Mouse (Mus musculus) layer of hippocampus, postnatal 25 days (tissue): ENCODE data around the gene Fchsd2. TPM values are rescaled to one million over a fixed set of nuclear protein-coding genes. Genes with fewer than 3 reads are reported as not detected.

ENCODE experiments used
- DNase-seq, 2 experiments: peaks; one replicate each; pipeline ENCODE4 v3.0.0; 2022; ENCODE audit warnings: mixed read lengths in 2 of 2, low spot score in 1 of 2; ENCODE audit errors: extremely low spot score in 1 of 2
- total RNA-seq, 2 experiments: library from RNA; stranded (reverse); gene quantifications; 2 replicates each; pipeline ENCODE4 v1.2.3; 2021

The Fchsd2 gene
- total RNA-seq, 2 experiments from 2014 or later: 33.0 to 41.8 TPM

GRCm38 (mm10) chr7:101170482-101170881, 77.8 kb downstream of the Fchsd2 start:
- no peak for DNase-seq

DNA sequence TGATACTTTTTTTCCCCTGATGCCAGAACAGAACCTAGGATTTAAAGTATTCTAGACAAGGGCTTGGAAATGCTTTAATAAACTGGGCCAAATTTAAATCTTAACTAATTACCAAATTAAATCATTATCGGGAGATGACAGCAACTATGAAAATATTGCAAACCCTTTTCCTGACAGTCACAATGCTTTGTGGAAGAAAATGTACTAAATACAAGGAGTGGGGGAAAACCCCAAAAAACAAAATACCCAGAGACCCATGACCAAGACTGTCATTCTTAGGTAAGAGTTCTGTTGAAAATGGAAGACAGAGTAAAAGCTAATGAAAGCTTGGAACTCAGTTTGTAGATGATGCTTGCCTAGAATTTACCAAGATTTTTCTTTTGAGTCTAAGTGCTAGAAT, 78.3 kb downstream of the Fchsd2 start:
- no peak for DNase-seq

DNA sequence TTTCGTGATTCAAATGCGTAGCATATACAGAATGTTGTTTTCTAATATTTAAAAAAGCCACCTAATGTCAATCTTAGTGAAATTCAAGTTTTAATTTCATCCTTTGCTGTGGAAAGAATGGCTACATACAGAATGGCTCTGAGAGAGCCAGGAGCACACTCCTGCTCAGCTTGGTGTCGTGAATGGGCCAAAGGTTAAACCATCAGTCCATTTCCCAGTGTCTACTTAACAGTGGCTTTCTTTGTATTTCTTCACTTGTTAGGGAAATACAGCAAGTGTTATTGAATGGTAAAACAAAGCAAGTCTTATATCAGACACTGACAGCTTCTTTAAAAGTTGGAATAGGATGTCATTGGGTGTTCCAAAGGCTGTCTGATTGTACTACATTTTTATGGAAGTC, 80.7 kb downstream of the Fchsd2 start:
- no peak for DNase-seq

- no peak for DNase-seq
Measured at GRCm38 (mm10) chr7:101178751-101179150, 86.1 kb downstream of the Fchsd2 start.

GRCm38 (mm10) chr7:101191326-101191969, 98.8 kb downstream of the Fchsd2 start:
- DNase-seq: no peak

DNA sequence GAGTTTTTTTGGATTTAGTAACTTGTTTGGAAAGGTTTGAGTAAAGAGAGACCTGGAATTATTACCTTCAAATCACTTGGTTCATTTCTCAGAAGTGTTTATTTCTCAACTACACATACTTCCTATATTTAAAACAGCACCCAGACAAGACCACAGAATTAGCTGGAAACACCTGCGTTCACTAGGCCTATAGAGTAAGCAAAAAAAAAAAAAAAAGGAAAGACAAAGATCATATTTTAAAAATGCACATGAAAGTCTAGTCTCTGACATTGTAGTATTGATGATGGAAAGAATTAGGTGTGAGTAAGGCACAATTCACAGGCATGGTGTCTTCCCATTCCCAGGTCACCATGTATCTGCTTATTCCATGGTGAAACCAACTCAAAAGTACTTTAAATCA, 118.2 kb downstream of the Fchsd2 start:
- no peak for DNase-seq

DNA sequence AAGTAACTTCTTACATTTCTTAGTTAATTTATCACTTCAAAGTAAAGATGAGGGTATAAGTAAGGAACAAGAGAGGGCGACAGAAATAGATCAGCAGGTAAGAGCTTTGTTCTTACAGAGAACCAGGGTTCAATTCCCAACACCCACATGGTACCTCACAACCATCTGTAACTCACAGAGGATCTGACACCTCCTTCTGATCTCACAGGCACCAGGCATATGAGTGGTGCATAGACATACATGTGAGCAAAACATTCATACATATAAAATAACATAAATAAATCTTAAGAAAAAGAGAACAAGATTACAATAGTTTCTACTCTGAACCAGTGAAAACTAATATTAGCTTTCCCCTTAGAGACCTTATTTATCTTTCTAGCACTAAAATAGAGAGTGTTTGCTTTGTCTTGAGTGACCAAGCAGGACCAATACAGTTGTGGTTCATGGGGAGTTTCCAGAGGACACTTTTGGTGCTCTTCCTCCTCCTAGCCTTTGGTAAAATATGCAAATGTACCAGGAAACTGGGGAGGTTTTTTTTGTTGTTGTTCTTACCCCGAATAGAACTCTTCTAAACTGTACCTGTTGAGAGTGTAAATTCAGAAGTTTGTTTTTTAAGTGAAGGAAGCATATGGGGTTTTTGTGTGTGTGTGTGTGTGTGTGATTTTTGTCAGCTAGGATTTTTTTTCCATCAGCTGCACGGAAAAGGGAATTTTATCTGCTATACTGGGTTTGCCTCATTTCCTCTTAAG, 121.0 kb downstream of the Fchsd2 start:
- DNase-seq: no peak

DNA sequence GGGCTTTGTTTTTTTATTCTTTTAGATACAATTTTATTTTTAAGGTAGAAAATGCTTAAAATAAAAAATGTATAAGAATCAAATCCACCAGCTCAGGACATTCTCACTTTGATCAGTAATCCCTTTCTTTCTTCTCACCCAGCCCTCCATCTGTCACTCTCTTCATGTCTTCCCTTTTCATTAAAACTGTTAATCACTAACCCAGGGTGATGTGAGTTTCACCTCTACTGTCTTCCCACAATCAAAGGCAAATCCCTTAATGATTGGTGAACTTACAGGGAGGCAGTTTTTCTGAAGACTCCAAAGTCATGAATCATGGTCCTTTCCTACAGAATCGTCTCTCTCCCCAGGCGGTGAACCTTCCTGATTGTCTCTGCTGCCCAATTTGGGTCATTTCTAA, 124.1 kb downstream of the Fchsd2 start:
- no peak for DNase-seq

- no peak for DNase-seq
Measured at GRCm38 (mm10) chr7:101223501-101223900, 130.8 kb downstream of the Fchsd2 start.

DNA sequence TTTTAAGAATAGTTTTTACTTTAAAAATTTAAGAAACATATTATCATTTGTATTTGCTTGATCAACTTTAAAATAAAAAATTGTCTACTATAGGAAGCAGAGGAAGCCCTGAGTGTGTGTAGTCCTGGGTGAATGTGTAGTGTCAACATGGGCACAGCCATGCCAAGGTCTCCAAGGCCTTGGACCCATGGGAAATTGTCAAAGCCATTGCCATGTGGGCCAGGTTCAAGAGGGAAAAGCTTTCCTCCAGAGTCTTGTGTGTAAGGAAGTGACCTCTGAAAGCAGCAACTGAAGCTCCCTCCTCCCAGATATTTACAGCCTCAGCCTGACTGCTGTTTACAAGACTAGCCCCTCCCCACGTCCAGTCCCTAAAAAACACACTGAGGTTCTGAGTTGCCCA, 136.7 kb downstream of the Fchsd2 start:
- DNase-seq: no peak

- no peak for DNase-seq
Measured at GRCm38 (mm10) chr7:101231458-101231857, 138.8 kb downstream of the Fchsd2 start.

DNA sequence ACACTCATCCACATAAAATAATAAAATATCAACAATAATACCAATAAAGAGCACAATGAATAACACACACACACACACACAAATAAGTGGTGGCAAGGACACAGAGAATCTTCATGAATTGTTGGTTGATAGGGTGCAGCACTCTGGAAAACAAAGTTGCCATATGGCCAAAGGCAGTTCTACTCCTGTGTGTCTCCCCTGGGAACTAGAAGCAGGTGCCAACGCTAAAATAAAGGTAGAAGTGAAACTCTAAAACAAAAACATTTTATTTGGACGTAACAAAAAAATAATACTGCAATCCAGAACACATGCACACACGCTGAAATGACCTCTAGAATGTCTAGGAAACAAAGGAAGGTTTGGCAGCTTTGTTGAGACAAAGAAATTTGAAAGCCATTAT, 140.1 kb downstream of the Fchsd2 start:
- DNase-seq: no peak

DNA sequence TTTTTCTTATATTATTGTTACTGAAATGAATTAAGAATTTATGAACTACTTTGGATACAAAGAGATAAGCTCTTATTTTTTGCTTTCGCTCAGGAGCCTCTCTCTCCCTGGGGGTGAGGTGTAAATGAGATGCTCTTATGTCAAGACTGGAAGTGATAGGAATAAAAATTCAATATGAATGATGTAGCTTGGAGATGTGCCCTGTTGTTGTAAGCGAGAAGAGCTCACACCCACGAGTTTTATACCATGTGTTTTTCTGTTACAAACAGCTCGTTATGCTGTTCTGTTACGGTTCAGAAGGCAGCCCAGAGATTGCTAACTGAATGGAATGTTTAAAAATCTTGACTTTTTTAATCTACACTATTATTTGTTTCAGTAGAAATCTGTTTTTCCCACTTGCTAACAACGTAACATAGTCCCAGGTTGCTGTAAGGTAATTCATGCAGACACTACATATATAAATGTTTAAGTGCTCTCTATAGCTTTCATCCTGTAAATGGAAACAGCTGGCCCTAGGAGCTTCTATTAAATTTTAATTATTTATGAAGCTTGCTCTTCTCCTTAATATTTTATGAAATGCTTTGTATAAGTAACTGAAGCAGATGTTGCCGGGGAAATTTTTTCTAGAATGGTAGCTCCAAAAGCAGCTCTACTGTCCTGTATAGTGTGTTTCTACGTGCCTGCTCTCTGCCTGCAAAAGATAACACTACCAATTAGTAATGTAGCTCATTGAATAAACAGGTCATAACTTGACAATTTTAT, 144.2 kb downstream of the Fchsd2 start:
- DNase-seq: no peak

- no peak for DNase-seq
Measured at GRCm38 (mm10) chr7:101248760-101249159, 156.1 kb downstream of the Fchsd2 start.

- DNase-seq: no peak
Measured at GRCm38 (mm10) chr7:101249173-101249572, 156.5 kb downstream of the Fchsd2 start.

DNA sequence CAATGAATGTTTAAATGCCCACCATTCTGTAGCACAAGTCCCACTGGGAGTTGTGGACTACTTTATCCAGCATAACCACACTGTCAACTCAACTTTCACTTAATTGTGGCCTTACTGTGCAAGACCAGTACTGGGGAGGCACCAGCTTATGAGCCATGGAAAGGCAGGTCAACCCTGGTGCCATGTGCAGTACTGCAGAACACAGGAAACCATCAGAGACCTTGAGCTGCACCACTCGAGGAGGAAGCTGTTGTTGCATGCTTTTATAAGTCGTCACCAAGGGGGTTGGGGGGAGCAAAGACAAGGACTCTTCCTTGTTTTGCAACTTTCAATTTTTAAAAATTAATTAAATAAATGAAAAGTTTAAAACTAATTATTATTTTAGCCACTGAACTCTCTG, 160.4 kb downstream of the Fchsd2 start:
- DNase-seq: no peak

- no peak for DNase-seq
Measured at GRCm38 (mm10) chr7:101258482-101258881, 165.8 kb downstream of the Fchsd2 start.

DNA sequence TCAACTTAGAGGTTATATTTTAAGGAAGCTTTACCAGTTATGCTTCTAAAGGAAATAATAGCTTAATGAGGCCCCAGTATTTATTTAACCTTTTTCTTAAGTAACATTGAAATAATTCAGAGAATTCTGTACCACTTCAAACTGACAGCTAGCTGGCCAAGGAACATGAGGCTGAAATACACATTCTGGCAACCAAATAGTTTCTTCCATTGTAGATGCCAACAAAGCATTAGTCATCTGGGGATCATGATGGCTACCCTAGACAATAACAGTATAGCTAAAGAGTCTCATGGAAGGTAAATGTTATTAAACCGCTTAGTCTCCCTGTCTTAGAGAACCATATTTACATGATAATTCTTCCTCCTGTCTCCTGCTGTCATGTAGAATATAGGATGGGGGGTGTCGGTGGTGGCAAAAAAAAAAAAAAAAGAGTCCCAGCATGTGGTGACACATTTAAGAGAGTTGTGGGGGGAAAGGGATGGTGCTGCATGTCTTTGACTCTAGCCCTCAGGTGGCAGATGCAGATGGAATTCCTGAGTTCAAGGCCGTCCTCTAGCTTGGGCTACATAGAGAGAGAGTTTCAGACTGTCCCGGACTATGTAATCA, 169.4 kb downstream of the Fchsd2 start:
- DNase-seq: no peak

DNA sequence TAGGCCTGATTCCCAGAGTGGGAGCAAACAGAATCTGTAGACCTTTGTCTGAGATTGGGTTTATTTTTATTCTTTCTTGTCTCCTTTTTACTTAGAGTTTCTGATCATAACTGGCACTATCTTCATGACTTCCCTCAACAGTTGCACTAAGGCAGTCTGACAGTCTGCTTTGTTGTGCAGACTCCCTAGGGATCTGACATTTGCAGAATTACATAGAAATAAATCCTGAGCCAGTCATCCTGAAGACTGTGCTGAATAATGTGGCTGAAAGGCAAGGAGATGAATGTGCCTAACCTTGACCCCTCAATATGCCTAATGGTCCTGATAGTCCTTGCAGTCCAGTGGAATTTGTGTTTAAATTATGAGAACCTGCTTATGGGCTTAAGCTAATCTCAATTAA, 170.8 kb downstream of the Fchsd2 start:
- DNase-seq: no peak

DNA sequence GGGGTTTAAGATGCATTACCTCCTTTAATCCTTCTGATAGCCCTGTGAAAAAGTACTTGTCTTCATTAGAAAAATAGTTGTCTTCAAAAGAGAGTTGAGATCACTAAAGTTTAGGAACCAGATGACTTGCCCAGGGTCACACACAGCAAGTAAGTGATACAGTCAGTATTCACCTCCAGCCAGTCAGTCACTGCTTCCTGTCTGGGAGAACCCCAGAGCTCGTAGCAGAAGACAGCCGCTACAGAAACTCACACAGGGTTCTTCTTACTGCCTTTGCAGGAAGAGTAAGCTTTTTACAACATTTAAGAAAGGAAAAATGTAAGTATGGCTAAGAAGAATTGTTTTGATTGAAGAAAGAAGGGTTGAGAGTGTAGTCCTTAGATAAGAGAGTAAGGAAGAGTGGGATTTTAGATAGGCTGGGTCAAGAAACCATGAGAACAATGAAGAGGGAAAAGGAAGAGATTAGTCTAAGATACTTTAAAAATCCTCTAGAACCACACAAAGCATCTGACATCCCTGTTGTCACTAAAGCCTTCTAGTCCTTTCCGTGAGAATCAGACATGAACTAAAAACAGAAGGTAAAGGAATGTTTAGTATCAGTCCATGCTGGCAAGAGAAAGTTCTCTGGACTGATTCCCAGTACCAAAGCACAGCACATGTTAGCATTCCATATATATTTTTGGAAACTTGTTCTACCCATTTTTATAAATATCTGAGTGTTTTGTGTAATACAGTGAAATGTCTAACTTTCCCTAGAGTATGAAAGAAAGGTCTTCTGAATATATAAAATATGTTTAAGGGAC, 175.0 kb downstream of the Fchsd2 start:
- DNase-seq: no peak
